Mouse (Mus musculus): ENCODE measurements around the gene Wscd2.

The Wscd2 gene

GRCm38 (mm10) chr5:113485584-113486162 is 4.5 kb upstream of the Wscd2 start:
- in situ Hi-C loops (cut with MboI): no loop called here

GRCm38 (mm10) chr5:113487879-113488278 is 2.3 kb upstream of the Wscd2 start:
- in situ Hi-C loops (cut with MboI): no loop called here

- in situ Hi-C loops (cut with MboI): no loop called here
Observed at GRCm38 (mm10) chr5:113489617-113490016, 516 bp upstream of the Wscd2 start.

GRCm38 (mm10) chr5:113490467-113491260 is 531 bp downstream of the Wscd2 start:
- in situ Hi-C loops (cut with MboI): no loop called here

- in situ Hi-C loops (cut with MboI): no loop called here
Observed at GRCm38 (mm10) chr5:113491552-113491951, 1.4 kb downstream of the Wscd2 start.

GRCm38 (mm10) chr5:113491988-113492387 is 1.9 kb downstream of the Wscd2 start:
- in situ Hi-C loops (cut with MboI): no loop called here

GRCm38 (mm10) chr5:113492417-113493035 is 2.4 kb downstream of the Wscd2 start:
- in situ Hi-C loops (cut with MboI): no loop called here

GRCm38 (mm10) chr5:113493997-113494396 is 3.9 kb downstream of the Wscd2 start:
- in situ Hi-C loops (cut with MboI): no loop called here

GRCm38 (mm10) chr5:113496926-113497325 is 6.8 kb downstream of the Wscd2 start:
- in situ Hi-C loops (cut with MboI): no loop called here

GRCm38 (mm10) chr5:113499421-113499820 is 9.3 kb downstream of the Wscd2 start:
- in situ Hi-C loops (cut with MboI): no loop called here

- in situ Hi-C loops (cut with MboI): no loop called here
Observed at GRCm38 (mm10) chr5:113503276-113503675, 13.1 kb downstream of the Wscd2 start.

GRCm38 (mm10) chr5:113504654-113505053 is 14.5 kb downstream of the Wscd2 start:
- in situ Hi-C loops (cut with MboI): no loop called here

GRCm38 (mm10) chr5:113506065-113506464 is 15.9 kb downstream of the Wscd2 start:
- in situ Hi-C loops (cut with MboI): no loop called here

GRCm38 (mm10) chr5:113506779-113507178 is 16.6 kb downstream of the Wscd2 start:
- in situ Hi-C loops (cut with MboI): no loop called here

- in situ Hi-C loops (cut with MboI): no loop called here
Observed at GRCm38 (mm10) chr5:113509167-113509566, 19.0 kb downstream of the Wscd2 start.

GRCm38 (mm10) chr5:113513640-113514039 is 23.5 kb downstream of the Wscd2 start:
- in situ Hi-C loops (cut with MboI): no loop called here

- in situ Hi-C loops (cut with MboI): no loop called here
Observed at GRCm38 (mm10) chr5:113514062-113514461, 23.9 kb downstream of the Wscd2 start.

- in situ Hi-C loops (cut with MboI): no loop called here
Observed at GRCm38 (mm10) chr5:113516119-113516872, 26.2 kb downstream of the Wscd2 start.

- in situ Hi-C loops (cut with MboI): no loop called here
Observed at GRCm38 (mm10) chr5:113516873-113517336, 26.8 kb downstream of the Wscd2 start.

- in situ Hi-C loops (cut with MboI): no loop called here
Observed at GRCm38 (mm10) chr5:113517387-113517786, 27.3 kb downstream of the Wscd2 start.

- in situ Hi-C loops (cut with MboI): no loop called here
Observed at GRCm38 (mm10) chr5:113521037-113521436, 30.9 kb downstream of the Wscd2 start.

- in situ Hi-C loops (cut with MboI): no loop called here
Observed at GRCm38 (mm10) chr5:113538826-113539225, 48.7 kb downstream of the Wscd2 start.
